Mouse (Mus musculus) lung, adult 2 months (tissue): Measurements from ENCODE around the gene Ctsk.
"Not testable (repeated sequence)": the region's sequence is repeated elsewhere in the genome, so short reads cannot be mapped to it uniquely, and the experiment has no call there.

Experiments
- CTCF ChIP-seq: fragments of 200-500 bp; IDR thresholded peaks from 2 replicates; pipeline ENCODE4 v1.5.1; 2011; ENCODE audit warnings: mild to moderate bottlenecking, low read length, control low read depth; ENCODE audit not compliant: insufficient read depth
- POLR2A ChIP-seq: fragments of 200-500 bp; IDR thresholded peaks from 2 replicates; pipeline ENCODE4 v1.6.1; 2011; ENCODE audit warnings: low read depth, mild to moderate bottlenecking, control low read depth, low read length, borderline replicate concordance; ENCODE audit errors: extremely low read depth

- TF ChIP-seq POLR2A, CTCF: not testable (repeated sequence)
These were observed 42.1 kb downstream of the Ctsk start for GRCm38 (mm10) chr3:95541186-95541585.
